Mouse (Mus musculus) B cell, adult 2 months (primary cell): ENCODE measurements around the gene Epha4.

Source experiments
- DNase-seq, 2 experiments: peaks; one replicate each; pipeline ENCODE4 v3.0.0; 2022

The Epha4 gene

DNA sequence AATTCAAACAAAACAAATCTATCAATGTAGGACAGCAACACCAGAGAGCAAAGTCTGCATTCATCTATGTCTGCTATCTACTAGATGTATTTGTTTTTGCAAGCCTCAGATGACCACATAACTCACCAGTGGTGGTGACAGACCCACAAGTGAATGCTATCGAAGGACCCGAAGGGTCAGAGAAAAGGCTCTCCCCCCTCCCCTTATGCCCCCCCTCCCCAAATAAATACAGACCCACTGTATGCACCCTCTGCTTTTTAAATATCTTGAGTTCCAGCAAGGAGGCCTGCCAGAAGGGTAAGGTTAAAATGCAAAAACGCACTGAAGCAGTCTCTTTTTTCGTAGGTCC is 2.9 kb downstream of the Epha4 start:
- DNase-seq = no peak

DNA sequence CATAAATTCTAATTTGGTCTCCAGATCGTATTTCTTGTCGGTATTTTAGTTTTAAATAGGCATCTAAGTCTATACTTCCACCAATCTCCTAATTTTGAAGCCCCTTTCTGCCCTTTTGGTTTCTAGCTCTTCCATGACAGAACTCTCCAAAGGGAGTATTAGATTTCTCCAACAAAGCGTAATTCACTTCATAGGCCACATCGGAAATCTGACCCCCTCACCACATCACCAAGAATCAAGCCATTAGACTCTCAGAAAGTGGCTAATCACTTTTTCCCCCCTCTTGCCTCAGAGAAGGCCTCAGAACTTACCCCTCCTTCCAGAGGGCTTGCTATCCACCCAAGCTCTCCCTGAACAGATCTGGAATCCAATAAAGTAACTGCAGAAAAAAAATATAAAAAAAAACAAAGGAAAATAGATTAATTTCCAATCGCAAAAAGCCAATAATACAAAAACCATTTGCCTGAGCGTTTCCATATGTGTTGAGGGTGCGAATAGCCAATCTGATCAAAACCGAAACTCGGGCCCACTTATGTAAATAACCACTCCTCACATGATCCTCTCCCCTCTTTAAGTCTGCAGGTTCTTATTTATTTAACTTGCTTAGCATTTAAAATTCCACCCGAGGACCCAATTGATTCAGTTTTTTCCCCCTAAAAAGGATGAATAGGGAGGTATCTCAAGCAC is 3.4 kb downstream of the Epha4 start:
- no peak for DNase-seq

DNA sequence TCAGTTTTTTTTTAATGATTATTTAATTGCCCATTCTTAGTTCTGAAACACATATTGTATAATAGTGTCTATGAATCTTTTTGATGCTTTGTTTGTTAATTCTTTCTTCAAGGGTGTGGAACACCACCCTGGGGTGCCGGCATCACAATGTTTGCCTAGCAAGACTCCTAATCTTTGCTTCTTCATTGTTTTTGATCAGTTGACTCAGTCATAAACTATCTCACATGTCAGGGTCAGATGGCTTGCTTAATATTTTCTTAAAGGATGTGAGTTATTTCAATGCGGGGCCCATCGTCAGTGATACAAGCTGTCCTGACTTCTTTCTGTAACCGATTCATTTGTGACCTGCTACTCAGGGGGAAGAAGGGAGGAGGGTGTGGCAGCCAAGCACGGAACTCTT is 4.3 kb downstream of the Epha4 start:
- DNase-seq = no peak

DNA sequence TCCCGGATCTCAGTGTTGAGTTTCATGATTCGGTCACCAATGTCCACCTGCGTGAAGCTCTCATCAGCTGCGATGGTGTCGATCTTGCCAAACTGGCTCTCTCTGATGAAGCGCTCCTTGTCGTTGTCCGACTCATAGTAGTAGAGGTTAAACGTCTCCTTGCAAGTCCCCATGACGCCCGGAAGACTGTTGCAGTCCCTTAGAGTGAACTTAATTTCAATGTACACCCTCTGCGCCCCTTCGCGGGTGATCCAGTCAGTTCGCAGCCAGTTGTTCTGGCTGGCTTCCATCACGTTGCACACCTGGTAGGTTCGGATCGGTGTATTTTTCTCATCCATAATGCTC is 8.1 kb downstream of the Epha4 start:
- no peak for DNase-seq

DNA sequence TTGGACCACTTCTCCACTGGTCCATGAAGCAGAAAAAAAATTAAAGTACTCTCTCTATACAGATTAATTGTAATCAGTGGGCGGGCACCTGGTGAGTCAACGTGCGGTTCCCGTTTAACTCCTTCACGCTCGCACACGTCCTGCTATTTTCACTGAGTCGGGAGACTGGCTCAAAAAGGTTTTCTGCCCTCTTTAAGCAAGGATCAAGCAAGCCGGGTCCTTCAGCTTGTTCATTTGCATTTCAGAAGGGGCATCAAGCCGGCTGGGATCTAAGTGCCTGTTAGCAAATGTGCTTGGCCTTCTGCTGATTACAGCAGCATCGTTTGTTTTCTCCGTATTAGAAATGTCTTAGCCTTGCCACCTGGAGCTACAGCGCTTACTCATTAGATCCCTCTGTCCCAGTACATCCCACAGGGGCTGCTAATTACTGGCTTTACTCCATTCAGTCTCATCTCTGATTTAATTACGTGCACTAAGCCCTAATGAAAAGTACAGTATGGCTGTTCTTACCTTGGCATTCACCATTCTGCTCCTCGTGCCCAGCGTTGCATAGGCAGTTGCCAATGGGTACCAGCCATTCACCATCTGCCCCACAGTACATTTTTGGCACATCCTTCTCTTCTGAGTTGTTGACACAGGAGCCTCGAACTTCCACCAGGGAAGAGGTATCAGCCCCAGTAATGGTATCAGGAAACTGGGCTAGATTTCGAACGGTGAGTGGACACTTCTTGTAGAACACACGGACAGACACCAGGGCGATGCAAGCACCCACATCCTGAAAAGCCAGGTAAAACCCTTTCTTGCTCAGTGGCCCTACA is 8.6 kb downstream of the Epha4 start:
- DNase-seq = no peak

DNA sequence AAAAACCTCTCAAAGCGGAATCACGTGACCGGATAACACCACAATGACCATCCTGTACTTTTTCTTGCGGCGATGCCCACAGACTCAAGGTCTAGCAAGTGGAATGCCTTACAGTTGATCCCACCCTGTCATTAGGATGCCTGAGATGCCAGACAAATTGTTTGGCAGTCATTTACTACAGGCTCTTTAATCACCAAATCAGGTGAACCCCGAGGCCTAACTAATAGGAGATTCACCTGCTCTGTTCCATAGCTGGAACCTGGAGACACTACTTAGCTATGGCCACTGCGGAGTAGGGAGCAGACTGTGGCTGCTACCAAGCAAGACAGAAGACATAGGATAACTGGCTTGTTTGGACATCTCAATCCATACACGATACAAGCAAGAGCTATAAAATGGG is 9.6 kb downstream of the Epha4 start:
- DNase-seq = no peak

DNA sequence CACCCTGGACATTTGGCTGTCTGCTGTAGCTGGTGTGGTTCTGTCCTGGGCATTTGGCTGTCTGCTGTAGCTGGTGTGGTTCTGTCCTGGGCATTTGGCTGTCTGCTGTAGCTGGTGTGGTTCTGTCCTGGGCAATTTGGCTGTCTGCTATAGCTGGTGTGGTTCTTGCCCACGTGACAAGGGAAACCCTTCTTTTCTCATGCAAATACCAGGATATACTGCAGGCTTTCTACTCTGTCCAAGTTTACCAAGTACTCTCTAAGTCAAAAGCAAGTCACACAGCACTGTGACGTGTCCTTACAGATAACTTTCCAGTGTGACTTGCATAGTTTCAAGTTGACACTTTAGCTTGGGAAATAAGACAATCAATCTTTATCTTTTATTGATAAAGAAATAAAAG is 10.1 kb downstream of the Epha4 start:
- no peak for DNase-seq

DNA sequence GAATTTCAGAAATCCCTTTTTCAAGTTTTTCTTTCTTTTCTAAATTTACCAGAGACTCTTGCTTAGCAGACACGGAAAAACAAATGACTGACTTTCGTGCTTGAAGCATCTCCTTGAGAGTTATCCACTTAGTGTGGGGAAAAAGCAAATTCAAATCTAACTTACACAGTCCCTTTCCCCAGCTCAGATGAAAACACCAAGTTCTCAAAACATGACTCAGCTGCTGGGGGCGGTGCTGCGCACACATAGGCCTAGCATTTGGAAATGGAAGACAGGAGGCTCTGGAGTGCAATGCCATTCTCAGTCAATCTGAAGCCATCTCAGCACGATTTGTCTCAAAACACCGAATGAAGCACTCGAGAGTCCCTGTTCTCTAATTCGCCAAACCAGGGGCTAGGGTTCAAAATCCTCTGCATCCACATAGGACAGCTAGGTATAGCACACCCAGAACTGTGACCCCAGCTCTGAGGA is 11.1 kb downstream of the Epha4 start:
- no peak for DNase-seq

DNA sequence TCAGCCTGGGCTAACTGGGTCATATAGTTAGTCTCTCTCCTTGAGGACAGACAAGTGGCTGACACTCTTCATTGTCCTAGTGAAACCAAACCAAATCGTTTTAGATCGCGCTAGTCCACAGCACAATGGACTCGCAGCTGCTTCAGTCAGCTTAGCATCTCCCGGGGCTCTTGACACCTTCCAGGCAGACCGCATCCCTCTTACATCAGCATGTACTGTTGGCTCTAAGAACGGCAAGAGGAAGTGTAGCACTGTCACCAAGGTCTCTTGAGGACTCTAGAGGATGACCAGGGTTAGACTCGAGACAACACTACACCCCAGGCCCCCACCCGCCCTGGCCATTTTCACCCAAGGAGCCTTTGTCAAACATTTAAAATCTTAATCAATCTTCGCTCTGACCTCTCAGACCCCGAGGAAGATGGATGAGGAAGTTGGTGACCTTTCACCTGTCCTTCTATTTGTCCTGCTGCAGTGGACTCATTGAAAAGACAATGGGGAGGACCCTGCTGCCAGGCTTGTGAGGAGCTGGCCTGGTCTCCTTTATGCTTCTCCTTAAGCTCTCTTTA is 12.3 kb downstream of the Epha4 start:
- no peak for DNase-seq

DNA sequence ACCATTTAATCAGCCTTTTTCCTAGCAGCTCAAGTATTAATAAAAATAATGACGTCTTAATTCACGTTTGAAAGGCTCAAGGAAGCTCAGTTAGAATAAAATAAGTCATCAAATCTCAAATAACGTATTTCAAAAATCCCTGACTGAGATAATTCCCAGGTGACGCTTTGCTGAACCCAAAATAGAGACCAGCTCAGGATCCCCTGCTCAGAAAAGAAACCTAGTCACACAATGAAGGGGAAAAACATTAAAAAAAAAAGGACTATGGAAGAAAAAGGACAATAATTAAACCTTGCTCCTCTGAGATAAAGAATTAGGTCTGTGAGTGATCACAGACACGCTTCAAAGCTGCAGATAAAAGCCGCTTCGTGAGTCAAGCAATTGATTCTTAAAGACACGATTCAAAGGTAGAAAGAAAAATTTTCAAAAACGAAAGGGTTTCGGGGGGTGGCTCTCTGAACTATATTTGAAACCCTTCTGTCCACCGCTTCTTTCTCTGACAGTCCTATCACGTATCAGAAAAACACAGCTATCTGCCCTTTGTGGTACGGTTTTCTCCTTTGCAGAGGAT is 13.4 kb downstream of the Epha4 start:
- no peak for DNase-seq

DNA sequence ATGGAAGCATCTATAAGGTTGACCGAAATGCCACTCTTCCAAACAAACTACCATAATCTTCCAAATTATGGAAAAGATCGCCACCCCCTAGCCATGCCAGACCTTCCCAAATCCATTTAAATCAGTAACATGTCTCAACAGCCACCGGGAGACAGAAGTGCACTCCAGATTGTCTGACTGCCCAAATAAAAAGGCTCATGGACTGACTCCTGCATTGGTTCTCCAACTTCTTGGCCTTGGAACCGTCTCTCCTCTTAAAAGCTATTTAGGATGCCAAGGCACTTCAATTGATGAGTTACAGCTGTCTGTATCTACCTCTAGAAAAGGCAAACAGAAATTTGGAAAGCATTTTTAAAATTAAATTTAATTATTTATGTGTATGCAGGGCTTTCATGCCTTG is 17.4 kb downstream of the Epha4 start:
- DNase-seq = no peak

DNA sequence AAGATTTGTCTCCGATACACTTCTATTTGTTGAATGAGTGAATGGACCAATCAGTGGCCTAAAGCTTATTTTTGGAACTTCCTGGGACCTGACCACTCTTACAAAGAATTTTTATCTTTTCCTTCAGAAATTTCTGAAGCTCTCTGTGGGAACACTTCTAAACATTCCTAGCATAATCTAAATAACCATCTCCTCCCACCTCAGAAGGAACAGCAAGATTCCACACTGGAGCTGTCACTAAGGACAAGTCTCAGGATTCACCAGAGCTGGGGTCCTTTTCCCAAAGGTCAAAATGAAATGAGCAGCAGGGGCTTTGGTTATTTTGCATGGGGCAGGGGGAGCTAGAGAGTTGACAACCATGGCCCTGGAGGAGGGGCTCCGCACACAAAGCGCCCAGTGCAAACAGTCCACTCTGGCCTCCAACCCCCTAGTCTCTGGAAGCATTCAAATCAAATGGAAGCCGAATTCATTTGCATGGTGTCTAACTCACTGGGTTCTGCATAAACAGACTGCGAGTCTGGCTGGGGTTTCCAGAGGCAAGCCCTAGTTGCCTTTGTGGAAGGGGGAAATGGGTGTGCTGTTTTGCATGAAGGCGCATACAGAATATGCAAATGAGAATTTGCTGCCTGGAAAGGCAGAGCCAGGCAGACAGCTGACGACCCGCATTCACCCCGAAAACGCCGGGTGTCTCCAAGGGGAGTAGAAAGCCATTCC is 18.3 kb downstream of the Epha4 start:
- DNase-seq = no peak

DNA sequence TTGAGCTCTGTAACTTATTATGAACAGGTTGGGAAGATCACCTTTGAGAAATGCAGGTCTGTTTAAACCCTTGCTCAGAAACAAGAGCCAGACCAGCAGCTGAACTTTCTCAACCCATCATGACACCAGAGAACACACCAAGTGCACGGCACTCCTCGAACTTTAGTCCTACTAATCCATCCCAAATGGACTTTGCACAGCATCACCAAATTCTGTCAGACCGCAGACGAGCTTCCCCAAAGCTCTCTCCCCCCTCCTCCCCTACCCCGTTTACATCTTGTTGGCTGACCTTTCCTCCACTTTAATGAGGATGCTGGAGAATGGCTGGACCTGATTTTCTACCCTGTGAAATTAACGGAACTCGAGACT is 19.1 kb downstream of the Epha4 start:
- no peak for DNase-seq

DNA sequence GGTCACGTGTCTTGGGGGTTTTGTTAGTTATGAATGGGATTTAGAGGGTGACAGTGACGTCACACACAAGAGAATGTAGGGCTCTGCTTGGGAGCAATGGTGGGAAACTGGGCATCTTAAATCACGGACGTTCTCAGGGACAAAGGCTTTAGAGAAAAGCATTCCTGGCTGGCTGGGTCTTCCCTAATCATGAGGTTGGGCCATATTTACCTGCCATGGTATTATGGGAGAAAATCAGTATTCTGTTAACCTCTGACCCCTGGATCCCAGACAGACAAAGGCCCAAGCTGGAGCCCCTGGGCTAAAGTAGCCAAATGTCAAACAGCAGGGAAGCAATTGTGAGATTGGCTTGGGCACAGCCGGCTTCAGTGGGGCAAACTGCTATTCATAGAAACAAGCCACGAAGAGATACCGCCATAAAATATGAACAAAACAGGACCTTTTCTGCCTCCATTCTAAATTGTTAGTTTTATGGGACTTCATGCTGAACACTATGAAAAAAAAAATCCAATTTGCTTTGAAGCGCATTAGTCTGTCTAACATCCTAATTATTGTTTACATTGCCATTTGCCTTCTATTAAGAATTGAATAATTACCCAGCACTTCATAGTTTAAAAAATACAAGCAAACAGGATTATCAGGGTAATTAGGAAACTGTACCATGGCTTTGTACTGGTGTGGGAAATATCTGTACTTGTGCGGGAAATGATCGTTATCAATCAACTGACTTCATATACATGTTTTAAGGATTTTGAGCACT is 19.7 kb downstream of the Epha4 start:
- DNase-seq = no peak

DNA sequence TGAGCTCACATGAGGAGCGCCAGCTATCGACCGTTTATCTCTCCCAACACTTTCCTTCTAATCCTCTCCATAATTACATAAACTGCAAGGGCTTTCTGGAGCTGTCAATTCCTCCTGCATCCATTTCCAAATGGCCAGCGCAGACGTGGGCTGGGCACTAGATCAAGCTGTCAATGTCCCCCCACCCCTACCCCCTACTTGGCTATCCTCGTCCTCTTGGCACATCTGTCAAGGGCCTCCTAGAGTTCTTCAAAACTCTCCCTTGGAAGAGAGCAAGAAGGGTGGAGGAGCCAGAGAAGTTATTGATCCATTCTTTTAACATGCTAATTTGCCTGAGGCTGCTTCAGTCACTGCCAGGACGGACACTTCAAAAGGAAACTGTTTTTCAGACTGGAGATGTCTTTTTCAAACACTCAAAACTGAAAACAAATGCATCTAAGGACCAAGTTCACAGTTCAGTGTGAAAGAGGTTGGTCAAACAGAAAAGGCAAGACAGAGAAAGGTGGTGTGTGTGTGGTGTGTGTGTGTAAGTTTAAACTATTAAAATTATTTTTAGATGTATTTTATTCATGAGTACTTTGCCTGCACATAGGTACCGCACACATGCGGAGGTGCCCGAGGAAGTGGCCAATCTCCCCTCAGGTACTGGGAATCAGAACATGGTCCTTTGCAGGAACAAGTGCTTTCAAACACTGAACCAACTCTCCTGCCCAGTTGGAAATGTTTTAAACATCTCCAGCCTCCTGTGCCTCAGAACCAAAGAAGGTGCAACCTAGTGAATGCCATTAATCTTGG is 20.9 kb downstream of the Epha4 start:
- no peak for DNase-seq

DNA sequence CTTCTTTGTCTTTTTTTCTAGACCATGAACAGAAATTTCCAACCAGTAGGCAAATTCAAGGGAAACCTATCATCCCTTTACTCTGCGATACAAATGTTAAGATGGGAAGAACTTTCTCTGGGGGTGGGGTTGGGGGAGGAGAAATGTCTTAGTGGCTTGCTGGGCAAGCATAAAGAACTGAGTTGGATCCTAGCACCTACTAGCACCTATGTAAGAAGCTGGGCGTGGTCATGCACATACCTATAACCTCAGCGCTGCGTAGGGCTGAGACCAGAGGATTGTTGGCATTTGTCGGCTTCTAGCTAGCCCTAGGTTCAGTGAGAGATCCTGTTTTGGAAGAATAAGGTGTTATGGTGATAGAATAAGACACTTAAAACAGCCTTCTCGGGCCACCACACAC is 24.7 kb downstream of the Epha4 start:
- no peak for DNase-seq

DNA sequence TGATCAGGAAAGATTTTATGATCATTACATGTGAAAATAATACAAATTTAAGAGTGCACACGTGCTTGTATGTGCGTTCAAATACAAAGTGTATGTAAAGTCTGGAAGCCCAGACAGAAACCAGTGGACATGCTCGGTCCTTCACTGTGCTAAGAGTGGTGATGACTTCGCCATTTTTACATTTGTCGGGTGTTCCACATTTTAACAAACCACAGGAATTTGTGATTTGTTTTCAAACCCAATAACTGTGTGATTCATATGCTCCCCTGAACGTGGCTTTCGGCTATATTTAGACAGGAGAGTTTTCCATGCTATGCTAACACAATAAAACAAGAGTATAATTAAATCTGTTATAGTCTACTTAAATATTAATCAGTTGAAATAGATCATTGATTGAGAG is 25.5 kb downstream of the Epha4 start:
- DNase-seq = no peak

DNA sequence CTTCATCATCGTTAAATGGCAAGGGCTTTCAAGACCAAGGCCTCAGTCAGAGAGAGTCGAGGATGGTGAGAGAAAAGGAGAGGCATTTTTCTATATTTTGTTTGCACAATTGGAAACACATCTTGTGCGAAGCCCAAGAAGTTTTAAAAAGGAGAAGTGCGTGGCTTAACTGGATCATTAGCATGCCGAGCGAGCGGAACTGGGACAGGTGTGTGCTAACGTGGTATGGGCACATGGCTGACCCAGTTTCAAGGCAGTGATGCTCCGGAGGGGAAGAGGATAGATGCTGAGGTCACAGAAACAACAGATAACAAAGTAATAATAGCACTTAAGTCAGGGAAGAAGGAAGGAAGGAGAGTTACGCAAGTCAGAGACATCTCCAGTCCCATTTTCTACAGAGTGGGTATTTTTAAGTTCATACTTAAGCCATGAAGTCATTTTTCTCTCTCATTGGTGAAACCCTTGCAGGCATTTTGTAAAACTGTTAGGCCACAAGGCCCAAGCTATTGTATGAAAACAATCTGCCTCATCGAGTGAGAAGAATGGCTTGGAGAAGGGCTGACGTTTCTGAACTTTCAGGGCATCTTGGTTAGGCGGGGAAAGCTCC is 26.9 kb downstream of the Epha4 start:
- DNase-seq = no peak

DNA sequence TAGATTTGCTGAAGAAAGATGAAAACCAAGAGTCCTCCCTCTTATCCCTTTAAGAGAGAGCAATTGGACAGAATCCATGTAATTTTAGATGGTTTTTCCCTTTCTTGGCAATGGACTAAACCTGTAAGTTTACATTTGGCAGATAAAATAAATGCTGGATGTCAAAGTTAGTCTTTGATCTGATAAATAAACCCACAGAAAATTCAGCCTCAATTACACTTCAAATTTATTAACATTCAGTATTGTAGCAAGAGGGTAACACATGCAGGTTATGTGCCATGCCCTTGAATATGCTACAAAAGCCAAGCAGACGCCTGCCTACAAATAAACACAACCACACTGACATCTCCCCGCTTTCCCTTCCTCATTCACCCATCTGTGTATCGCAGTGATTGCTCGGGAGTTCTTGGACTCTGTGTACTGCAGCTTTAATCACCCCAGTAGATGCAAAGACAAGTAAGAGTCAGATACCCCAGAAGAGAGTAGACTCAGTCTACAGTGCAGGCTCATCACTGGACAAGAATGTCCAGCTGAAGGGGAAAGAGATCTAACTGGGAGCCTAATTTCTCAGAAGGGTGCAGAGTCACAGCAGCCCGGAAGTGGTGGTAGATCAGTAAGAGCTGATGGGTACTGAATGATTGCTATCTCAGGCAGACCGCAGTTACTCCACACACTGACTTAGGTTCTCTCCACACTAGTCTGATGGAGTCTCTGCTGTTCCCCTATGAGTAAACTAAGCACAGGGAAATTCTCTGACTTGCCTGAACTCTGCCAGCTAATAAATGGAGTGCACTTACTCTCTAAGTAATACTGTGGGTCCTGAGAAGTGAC is 29.9 kb downstream of the Epha4 start:
- DNase-seq = no peak

DNA sequence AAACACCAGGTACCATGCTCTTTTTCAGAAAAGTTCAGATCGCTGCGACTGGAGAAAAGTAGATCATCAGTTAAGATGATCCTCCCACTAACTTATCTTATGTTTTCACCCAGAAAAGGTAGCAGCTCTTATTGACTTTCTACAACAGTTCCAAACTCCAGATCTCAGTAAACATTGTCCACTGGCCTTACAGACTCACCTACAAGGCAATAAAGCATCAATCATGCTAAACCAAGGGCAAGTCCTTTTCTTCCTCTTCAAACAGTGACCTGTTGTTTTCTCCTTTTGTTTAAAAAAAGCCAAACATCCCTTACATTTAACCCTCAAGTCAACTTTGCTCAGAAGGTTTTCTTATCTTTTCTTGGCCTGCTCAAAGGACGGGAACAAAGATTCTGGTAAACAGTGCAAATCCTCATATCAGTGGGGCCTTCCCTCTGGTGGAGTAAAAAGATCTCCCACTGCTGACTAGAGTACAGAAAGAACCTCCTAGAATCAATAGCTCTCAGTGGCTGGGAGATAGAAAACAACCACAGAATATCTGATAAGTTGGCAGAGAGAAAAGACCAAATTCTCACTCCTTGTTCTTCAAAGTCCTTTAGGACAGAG is 39.0 kb downstream of the Epha4 start:
- DNase-seq = no peak
